Mouse (Mus musculus) midbrain, embryonic 13.5 days (tissue): ENCODE measurements at regions not wholly inside any gene's neighbourhood (a gene's known extent, or its start where the extent isn't known, plus 50 kb on each side); places are given as distances from the start of the nearest gene placed in this dataset.
A peak's percentile ranks its signal among the peaks of the same experiment; 100 is the strongest.
"Not testable (repeated sequence)": the region's sequence is repeated elsewhere in the genome, so short reads cannot be mapped to it uniquely, and the experiment has no call there.

Experiments used
- ATAC-seq: fragments of 200-750 bp; cut with Nextera tagmentation; 2 replicates; pipeline ENCODE4 v1.8.0; 2017; ENCODE audit warnings: mild to moderate bottlenecking, moderate TSS enrichment, moderate library complexity
- H3K27ac ChIP-seq: fragments of 300-500 bp; sonication (generic); 2 replicates; pipeline ENCODE4 v1.5.1; 2015; ENCODE audit warnings: inconsistent platforms, mild to moderate bottlenecking, moderate library complexity
- H3K27me3 ChIP-seq: fragments of 300-500 bp; sonication (generic); 2 replicates; pipeline ENCODE4 v1.6.1; 2015; ENCODE audit warnings: mild to moderate bottlenecking, inconsistent platforms
- H3K36me3 ChIP-seq: fragments of 300-500 bp; sonication (generic); 2 replicates; pipeline ENCODE4 v1.6.1; 2015; ENCODE audit warnings: mild to moderate bottlenecking, inconsistent platforms
- H3K4me1 ChIP-seq: fragments of 300-500 bp; sonication (generic); replicated peaks from 2 replicates; pipeline ENCODE4 v1.6.1; 2015; ENCODE audit warnings: inconsistent platforms
- H3K4me2 ChIP-seq: fragments of 300-500 bp; sonication (generic); replicated peaks from 2 replicates; pipeline ENCODE4 v1.6.1; 2015; ENCODE audit warnings: moderate library complexity, mild to moderate bottlenecking, inconsistent platforms
- H3K4me3 ChIP-seq: fragments of 300-500 bp; sonication (generic); replicated peaks from 2 replicates; pipeline ENCODE4 v1.5.1; 2015; ENCODE audit warnings: mild to moderate bottlenecking, inconsistent platforms
- H3K9ac ChIP-seq: fragments of 300-500 bp; sonication (generic); replicated peaks from 2 replicates; pipeline ENCODE4 v1.6.1; 2015; ENCODE audit warnings: mild to moderate bottlenecking, inconsistent platforms
- H3K9me3 ChIP-seq: fragments of 300-500 bp; sonication (generic); 2 replicates; pipeline ENCODE4 v1.6.1; 2016; ENCODE audit warnings: mild to moderate bottlenecking, inconsistent platforms
- WGBS: fragments of 180-500 bp; shearing (Covaris S2); methylation state at CpG from one replicate; pipeline ENCODE4 v1.1.7; 2015; 5-methylcytosine and 5-hydroxymethylcytosine counted together

GRCm38 (mm10) chr2:166516261-166516660, 197.4 kb downstream of the Prex1 start:
- Histone ChIP-seq H3K4me1 (peaks cover 25% of the 10 kb centered on the region), H3K27me3 (peaks cover 36% of the 10 kb centered on the region), H3K4me2 (no peak overlapping the region), H3K9me3 (no peaks in the 10 kb centered on the region), H3K27ac (no peak overlapping the region), H3K9ac (no peak overlapping the region), H3K4me3 (no peak overlapping the region), H3K36me3 (no peaks in the 10 kb centered on the region)
- no peak for ATAC-seq
- 82% methylated on average over 1 of the region's 1 CpGs for WGBS

GRCm38 (mm10) chr2:166514664-166515063, 199.0 kb downstream of the Prex1 start:
- no peaks in the 10 kb centered on the region for H3K9me3 ChIP-seq
- no peak for ATAC-seq
- WGBS = 67% methylated on average over 8 of the region's 8 CpGs
- H3K9ac ChIP-seq = no peak overlapping the region
- H3K4me1 ChIP-seq = peaks cover 28% of the 10 kb centered on the region
- H3K27me3 ChIP-seq = peaks cover 28% of the 10 kb centered on the region
- no peak overlapping the region for H3K4me3 ChIP-seq
- no peak overlapping the region for H3K4me2 ChIP-seq
- no peak overlapping the region for H3K27ac ChIP-seq
- no peaks in the 10 kb centered on the region for H3K36me3 ChIP-seq

- no peak overlapping the region for H3K9ac ChIP-seq
- WGBS = 74% methylated on average over 8 of the region's 8 CpGs
- no peak for ATAC-seq
Observed at GRCm38 (mm10) chr2:166512488-166512887, 201.1 kb downstream of the Prex1 start.

GRCm38 (mm10) chr2:166511477-166511876, 202.2 kb downstream of the Prex1 start:
- WGBS = 86% methylated on average over 3 of the region's 3 CpGs
- ATAC-seq, H3K36me3 ChIP-seq, H3K27ac ChIP-seq, H3K4me3 ChIP-seq, H3K4me2 ChIP-seq, H3K9ac ChIP-seq, H3K9me3 ChIP-seq: not testable (repeated sequence)
- peaks cover 18% of the 10 kb centered on the region for H3K27me3 ChIP-seq
- peaks cover 11% of the 10 kb centered on the region for H3K4me1 ChIP-seq

More at GRCm38 (mm10) chr2:166512488-166512887, 201.1 kb downstream of the Prex1 start:
- Histone ChIP-seq H3K4me1 (peaks cover 21% of the 10 kb centered on the region), H3K27ac (no peak overlapping the region), H3K27me3 (peaks cover 13% of the 10 kb centered on the region), H3K9me3 (0 out of 2 replicates have a peak, but pooled peaks cover 6% of the 10 kb centered on the region), H3K36me3 (no peaks in the 10 kb centered on the region), H3K4me3 (no peak overlapping the region), H3K4me2 (no peak overlapping the region)

- WGBS = 83% methylated on average over 4 of the region's 4 CpGs
- Histone ChIP-seq H3K27me3 (peaks cover 14% of the 10 kb centered on the region; the same call in 1 of the 2 replicates), H3K9me3 (0 out of 2 replicates have a peak, but pooled peaks cover 6% of the 10 kb centered on the region), H3K4me2 (no peak overlapping the region), H3K4me3 (no peak overlapping the region), H3K36me3 (no peaks in the 10 kb centered on the region), H3K4me1 (peaks cover 10% of the 10 kb centered on the region; the same call in 1 of the 2 replicates), H3K27ac (no peak overlapping the region), H3K9ac (no peak overlapping the region)
- ATAC-seq = no peak
Observed at GRCm38 (mm10) chr2:166510776-166511175, 202.9 kb downstream of the Prex1 start.

GRCm38 (mm10) chr2:166509591-166509990, 204.0 kb downstream of the Prex1 start:
- no peak overlapping the region for H3K4me3 ChIP-seq
- H3K9ac ChIP-seq = no peak overlapping the region
- H3K36me3 ChIP-seq = no peaks in the 10 kb centered on the region
- H3K4me1 ChIP-seq = peaks cover 12% of the 10 kb centered on the region
- no peak overlapping the region for H3K27ac ChIP-seq
- H3K9me3 ChIP-seq = 0 out of 2 replicates have a peak, but pooled peaks cover 6% of the 10 kb centered on the region
- WGBS = 85% methylated on average over 10 of the region's 10 CpGs
- peaks cover 10% of the 10 kb centered on the region; the same call in 1 of the 2 replicates for H3K27me3 ChIP-seq
- ATAC-seq = 0 out of 2 replicates have a peak, but pooled peaks have one; percentile 27
- no peak overlapping the region for H3K4me2 ChIP-seq

GRCm38 (mm10) chr2:166508656-166509420, 204.8 kb downstream of the Prex1 start:
- Histone ChIP-seq H3K27ac (no peak overlapping the region), H3K36me3 (no peaks in the 10 kb centered on the region), H3K9me3 (0 out of 2 replicates have a peak, but pooled peaks cover 6% of the 10 kb centered on the region), H3K27me3 (peaks cover 6% of the 10 kb centered on the region; the same call in 1 of the 2 replicates), H3K4me1 (peaks cover 17% of the 10 kb centered on the region), H3K9ac (no peak overlapping the region), H3K4me3 (no peak overlapping the region), H3K4me2 (no peak overlapping the region)
- WGBS = 72% methylated on average over 8 of the region's 8 CpGs
- no peak for ATAC-seq

- Histone ChIP-seq H3K36me3 (no peaks in the 10 kb centered on the region), H3K9me3 (0 out of 2 replicates have a peak, but pooled peaks cover 6% of the 10 kb centered on the region), H3K4me1 (peaks cover 22% of the 10 kb centered on the region), H3K4me3 (no peak overlapping the region), H3K4me2 (no peak overlapping the region), H3K9ac (no peak overlapping the region), H3K27me3 (peaks cover 6% of the 10 kb centered on the region; the same call in 1 of the 2 replicates), H3K27ac (no peak overlapping the region)
- WGBS = 61% methylated on average over 9 of the region's 9 CpGs
- ATAC-seq = no peak
Observed at GRCm38 (mm10) chr2:166505309-166505708, 208.3 kb downstream of the Prex1 start.

GRCm38 (mm10) chr2:166503666-166504065, 210.0 kb downstream of the Prex1 start:
- H3K9me3 ChIP-seq = peaks cover 6% of the 10 kb centered on the region; the same call in 1 of the 2 replicates
- H3K36me3 ChIP-seq = no peaks in the 10 kb centered on the region
- H3K27me3 ChIP-seq = peaks cover 6% of the 10 kb centered on the region; the same call in 1 of the 2 replicates
- 41% methylated on average over 6 of the region's 6 CpGs for WGBS
- no peak overlapping the region; the same call in 1 of the 2 replicates for H3K9ac ChIP-seq
- H3K4me3 ChIP-seq = no peak overlapping the region
- H3K4me1 ChIP-seq = peaks cover 22% of the 10 kb centered on the region
- ATAC-seq = no peak
- H3K27ac ChIP-seq = peak overlapping the region; percentile 47; the same call in 1 of the 2 replicates
- no peak overlapping the region for H3K4me2 ChIP-seq

- Histone ChIP-seq H3K9ac (no peak overlapping the region), H3K4me1 (peaks cover 29% of the 10 kb centered on the region), H3K4me2 (no peak overlapping the region), H3K27me3 (no peaks in the 10 kb centered on the region), H3K4me3 (no peak overlapping the region), H3K9me3 (no peaks in the 10 kb centered on the region), H3K36me3 (no peaks in the 10 kb centered on the region), H3K27ac (no peak overlapping the region)
- no peak for ATAC-seq
- 91% methylated on average over 12 of the region's 12 CpGs for WGBS
Observed at GRCm38 (mm10) chr2:166492895-166493294, 220.7 kb downstream of the Prex1 start.

GRCm38 (mm10) chr2:166492421-166492820, 221.2 kb downstream of the Prex1 start:
- Histone ChIP-seq H3K27me3 (no peaks in the 10 kb centered on the region), H3K4me3 (no peak overlapping the region), H3K36me3 (no peaks in the 10 kb centered on the region), H3K4me2 (no peak overlapping the region), H3K9ac (no peak overlapping the region), H3K4me1 (peaks cover 33% of the 10 kb centered on the region), H3K9me3 (no peaks in the 10 kb centered on the region), H3K27ac (no peak overlapping the region)
- 77% methylated on average over 12 of the region's 12 CpGs for WGBS
- no peak for ATAC-seq

GRCm38 (mm10) chr2:166491861-166492260, 221.8 kb downstream of the Prex1 start:
- no peak overlapping the region for H3K4me3 ChIP-seq
- H3K9me3 ChIP-seq = no peaks in the 10 kb centered on the region
- WGBS = 86% methylated on average over 6 of the region's 6 CpGs
- no peak overlapping the region for H3K9ac ChIP-seq
- ATAC-seq = no peak
- no peak overlapping the region for H3K4me2 ChIP-seq
- H3K36me3 ChIP-seq = no peaks in the 10 kb centered on the region
- no peaks in the 10 kb centered on the region for H3K27me3 ChIP-seq
- H3K4me1 ChIP-seq = peaks cover 39% of the 10 kb centered on the region
- H3K27ac ChIP-seq = no peak overlapping the region; the same call in 1 of the 2 replicates
